Mouse (Mus musculus) neural tube, embryonic 14.5 days (tissue): Measurements from ENCODE around the gene Pard6a. TPM values are rescaled to one million over a fixed set of nuclear protein-coding genes. Genes with fewer than 3 reads are reported as not detected.

Source experiments
- ATAC-seq: fragments of 200-750 bp; cut with Nextera tagmentation; 2 replicates; pipeline ENCODE4 v1.8.0; 2017; ENCODE audit warnings: low read depth, mild to moderate bottlenecking, moderate TSS enrichment, moderate library complexity
- H3K27ac ChIP-seq: fragments of 300-500 bp; sonication (generic); 2 replicates; pipeline ENCODE4 v1.5.1; 2014; ENCODE audit warnings: low read depth, mild to moderate bottlenecking, control low read depth, low read length, moderate library complexity, mixed read lengths
- H3K27me3 ChIP-seq: fragments of 300-500 bp; sonication (generic); 2 replicates; pipeline ENCODE4 v1.6.1; 2014; ENCODE audit warnings: low read length; ENCODE audit not compliant: control insufficient read depth, insufficient read depth
- H3K36me3 ChIP-seq: fragments of 300-500 bp; sonication (generic); 2 replicates; pipeline ENCODE4 v1.6.1; 2014; ENCODE audit warnings: low read length, mixed read lengths; ENCODE audit not compliant: control insufficient read depth, insufficient read depth
- H3K4me1 ChIP-seq: fragments of 300-500 bp; sonication (generic); 2 replicates; pipeline ENCODE4 v1.6.1; 2014; ENCODE audit warnings: low read length; ENCODE audit not compliant: control insufficient read depth, insufficient read depth
- H3K4me2 ChIP-seq: fragments of 300-500 bp; sonication (generic); 2 replicates; pipeline ENCODE4 v1.6.1; 2014; ENCODE audit warnings: mild to moderate bottlenecking, low read depth, low read length, control low read depth
- H3K4me3 ChIP-seq: fragments of 300-500 bp; sonication (generic); 2 replicates; pipeline ENCODE4 v1.5.1; 2014; ENCODE audit warnings: low read depth, low read length, control low read depth, mixed read lengths
- H3K9ac ChIP-seq: fragments of 300-500 bp; sonication (generic); replicated peaks from 2 replicates; pipeline ENCODE4 v1.6.1; 2014; ENCODE audit warnings: low read depth, mild to moderate bottlenecking, control low read depth, low read length, mixed read lengths
- H3K9me3 ChIP-seq: fragments of 300-500 bp; sonication (generic); 2 replicates; pipeline ENCODE4 v1.6.1; 2016; ENCODE audit warnings: low read length; ENCODE audit not compliant: control insufficient read depth
- WGBS: fragments of 180-500 bp; shearing (Covaris S2); extraction: QIAGEN DNeasy Blood & Tissue Kit; methylation state at CpG from one replicate; pipeline ENCODE4 v1.1.7; 2014; 5-methylcytosine and 5-hydroxymethylcytosine counted together
- polyA plus RNA-seq: library from polyadenylated mRNA; unstranded; fragments of >200 nt; fragmentation: Nextera tagmentation; extraction: Ambion mirVana; gene quantifications from 2 replicates; pipeline ENCODE4 v1.2.1, GENCODE M21; 2014

The Pard6a gene
- polyA plus RNA-seq: 48.1 and 60.6 TPM in 2 replicates

- WGBS: under 1% methylated on average over 60 of the region's 60 CpGs
- Histone ChIP-seq H3K9ac (peak within 1 kb of the TSS; percentile 61), H3K9me3 (no peaks in the 10 kb centered on the region), H3K4me1 (peaks cover 17% of the 10 kb centered on the region), H3K27ac (peak within 1 kb of the TSS; percentile 94), H3K27me3 (no peaks in the 10 kb centered on the region), H3K4me3 (peak within 1 kb of the TSS; percentile 51), H3K4me2 (peak within 1 kb of the TSS; percentile 98), H3K36me3 (peaks cover 24% of the 10 kb centered on the region)
- ATAC-seq: peak; percentile 77
Measured at GRCm38 (mm10) chr8:105700966-105701824, at the start of gene Pard6a, which contains the start of gene Acd. TSS of gene Pard6a (plus strand) at chr8:105701148. TSS of gene Acd (minus strand) at chr8:105701102.

DNA sequence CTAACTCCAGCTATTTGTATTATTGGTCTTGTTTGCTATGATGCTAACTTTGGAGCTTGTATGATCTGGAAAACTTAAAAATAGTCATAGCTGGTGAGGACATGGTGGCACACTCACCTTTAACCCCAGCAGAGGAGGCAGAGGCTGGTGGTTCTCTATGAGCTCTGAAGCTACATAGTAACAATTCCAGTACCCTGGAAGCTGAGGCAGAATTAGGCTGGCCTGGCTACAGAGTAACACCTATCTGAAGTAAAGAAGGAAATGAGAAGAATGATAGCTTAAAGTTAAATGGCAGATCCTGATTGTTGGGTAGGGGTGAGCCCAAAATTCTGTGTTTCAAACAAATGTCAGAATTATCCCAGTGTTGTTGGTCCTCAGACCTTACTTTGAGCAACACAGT, 43.3 kb upstream of the Pard6a start:
- no peaks in the 10 kb centered on the region; the same call in 1 of the 2 replicates for H3K36me3 ChIP-seq
- H3K27ac ChIP-seq: no peak overlapping the region
- no peak overlapping the region for H3K4me3 ChIP-seq
- no peak overlapping the region for H3K4me2 ChIP-seq
- H3K4me1 ChIP-seq: no peaks in the 10 kb centered on the region
- no peaks in the 10 kb centered on the region for H3K9me3 ChIP-seq
- H3K9ac ChIP-seq: no peak overlapping the region
- no peaks in the 10 kb centered on the region for H3K27me3 ChIP-seq
- no peak for ATAC-seq

- no peak overlapping the region for H3K27ac ChIP-seq
- no peak overlapping the region for H3K9ac ChIP-seq
- peaks cover 21% of the 10 kb centered on the region for H3K36me3 ChIP-seq
- no peak overlapping the region for H3K4me3 ChIP-seq
- ATAC-seq: no peak
- no peaks in the 10 kb centered on the region for H3K27me3 ChIP-seq
- H3K4me1 ChIP-seq: no peaks in the 10 kb centered on the region
- 85% methylated on average over 3 of the region's 3 CpGs for WGBS
- H3K4me2 ChIP-seq: no peak overlapping the region
- H3K9me3 ChIP-seq: no peaks in the 10 kb centered on the region
Measured at GRCm38 (mm10) chr8:105661167-105661566, 39.8 kb upstream of the Pard6a start.

GRCm38 (mm10) chr8:105677891-105678290, 23.1 kb upstream of the Pard6a start:
- H3K27ac ChIP-seq: no peak overlapping the region
- no peaks in the 10 kb centered on the region for H3K9me3 ChIP-seq
- no peaks in the 10 kb centered on the region for H3K4me1 ChIP-seq
- H3K4me2 ChIP-seq: no peak overlapping the region
- H3K27me3 ChIP-seq: no peaks in the 10 kb centered on the region
- WGBS: 95% methylated on average over 1 of the region's 1 CpGs
- no peak for ATAC-seq
- no peak overlapping the region for H3K9ac ChIP-seq
- H3K4me3 ChIP-seq: no peak overlapping the region
- peaks cover 64% of the 10 kb centered on the region for H3K36me3 ChIP-seq

DNA sequence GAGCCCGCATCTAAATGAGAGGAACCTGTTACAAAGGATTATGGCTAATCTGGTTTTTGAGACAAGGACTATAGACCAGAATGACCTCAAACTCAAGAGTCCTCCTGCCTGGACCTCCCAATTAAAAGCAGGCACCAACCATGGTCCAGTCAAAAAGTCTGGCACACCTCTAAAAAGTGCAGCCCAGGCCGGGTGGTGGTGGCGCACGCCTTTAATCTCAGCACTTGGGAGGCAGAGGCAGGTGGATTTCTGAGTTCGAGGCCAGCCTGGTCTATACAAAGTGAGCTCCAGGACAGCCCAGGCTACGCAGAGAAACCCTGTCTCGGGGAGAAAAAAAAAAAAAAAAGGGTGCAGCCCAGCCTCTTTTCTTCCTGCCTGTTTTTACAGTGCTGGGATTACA, 15.6 kb upstream of the Pard6a start:
- H3K27ac ChIP-seq: no peak overlapping the region
- no peaks in the 10 kb centered on the region for H3K4me1 ChIP-seq
- no peaks in the 10 kb centered on the region for H3K27me3 ChIP-seq
- no peaks in the 10 kb centered on the region for H3K9me3 ChIP-seq
- no peak overlapping the region for H3K4me3 ChIP-seq
- 79% methylated on average over 7 of the region's 7 CpGs for WGBS
- peaks cover 26% of the 10 kb centered on the region for H3K36me3 ChIP-seq
- no peak overlapping the region for H3K9ac ChIP-seq
- ATAC-seq: no peak
- no peak overlapping the region for H3K4me2 ChIP-seq

DNA sequence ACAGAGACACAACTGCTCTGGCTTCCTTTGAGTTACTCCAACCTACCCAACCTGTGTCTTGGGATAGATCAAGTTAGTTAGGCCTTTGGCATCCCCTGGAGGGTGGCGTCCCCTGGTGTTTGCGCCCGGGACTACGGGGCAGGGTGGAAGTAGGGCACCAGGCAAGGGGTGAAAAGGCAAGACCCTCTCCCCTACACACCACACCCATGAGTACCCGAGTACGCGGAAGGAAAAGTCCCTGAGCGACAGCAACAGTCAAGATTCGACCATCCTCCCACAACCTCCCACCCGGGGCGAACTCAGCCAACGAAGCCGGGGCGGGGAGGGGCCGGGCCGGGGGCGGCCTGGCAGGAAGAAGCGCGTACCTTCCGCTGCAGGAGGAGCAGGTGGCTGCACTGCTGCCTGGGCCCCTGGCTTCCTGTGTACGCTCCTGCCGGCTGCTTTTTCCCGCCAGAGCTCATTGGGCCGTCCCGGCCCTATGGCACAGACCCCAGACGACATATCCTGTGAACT, 15.1 kb upstream of the Pard6a start, which contains the start of gene Carmil2:
Gene Carmil2 (plus strand): TSS at position 479 of the 513 bp plus-strand sequence.
- ATAC-seq: peak; percentile 45; the same call in 1 of the 2 replicates
- H3K9ac ChIP-seq: no peak within 1 kb of the TSS

DNA sequence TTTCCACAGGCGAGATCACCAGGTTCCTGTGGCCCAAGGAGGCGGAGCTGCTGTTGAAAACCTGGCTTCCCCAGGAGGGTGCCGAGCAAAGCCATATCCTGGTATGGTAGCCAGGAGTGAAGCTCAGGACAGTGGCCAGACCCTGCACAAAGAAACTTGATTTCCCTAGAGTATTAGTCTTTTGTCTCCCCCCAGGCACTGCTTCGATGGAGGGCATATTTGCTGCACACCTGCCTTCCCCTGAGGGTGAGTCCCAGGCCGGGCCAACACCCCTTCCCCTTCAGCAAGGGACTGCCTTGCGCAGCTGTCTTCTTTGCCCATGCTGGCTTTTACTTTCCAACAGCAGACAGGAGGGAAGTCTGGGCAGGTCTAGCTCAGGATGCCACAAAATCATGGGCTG, 14.4 kb upstream of the Pard6a start:
- Histone ChIP-seq H3K36me3 (peaks cover 13% of the 10 kb centered on the region), H3K4me3 (no peak overlapping the region), H3K9ac (no peak overlapping the region), H3K27ac (no peak overlapping the region), H3K9me3 (no peaks in the 10 kb centered on the region), H3K27me3 (no peaks in the 10 kb centered on the region), H3K4me1 (no peaks in the 10 kb centered on the region), H3K4me2 (no peak overlapping the region)
- 64% methylated on average over 6 of the region's 6 CpGs for WGBS
- ATAC-seq: no peak

More for the DNA sequence above, 15.1 kb upstream of the Pard6a start, which contains the start of gene Carmil2:
- no peaks in the 10 kb centered on the region for H3K9me3 ChIP-seq
- 11% methylated on average over 26 of the region's 26 CpGs for WGBS
- peaks cover 20% of the 10 kb centered on the region for H3K36me3 ChIP-seq
- no peak within 1 kb of the TSS for H3K4me2 ChIP-seq
- no peaks in the 10 kb centered on the region for H3K4me1 ChIP-seq
- H3K4me3 ChIP-seq: no peak within 1 kb of the TSS
- H3K27ac ChIP-seq: no peak within 1 kb of the TSS
- H3K27me3 ChIP-seq: no peaks in the 10 kb centered on the region

DNA sequence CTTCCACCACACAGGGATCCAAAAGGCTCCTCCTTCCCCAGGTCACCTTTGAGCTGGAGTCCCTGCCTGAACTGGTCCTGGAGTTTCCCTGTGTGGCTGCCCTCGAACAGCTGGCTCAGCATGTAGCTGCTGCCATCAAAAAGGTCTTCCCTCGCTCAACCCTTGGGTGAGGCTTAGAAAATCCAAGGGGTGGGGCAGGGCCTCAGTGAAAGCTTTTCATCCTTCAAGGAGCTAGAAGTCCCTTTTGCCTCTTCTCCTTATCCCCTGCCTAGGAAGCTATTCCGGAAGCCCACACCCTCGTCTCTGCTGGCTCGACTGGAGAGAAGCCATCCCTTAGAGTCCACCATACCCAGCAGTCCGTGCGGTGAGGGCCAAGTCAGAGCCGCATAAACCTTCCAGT, 13.4 kb upstream of the Pard6a start:
- H3K36me3 ChIP-seq: peaks cover 7% of the 10 kb centered on the region; the same call in 1 of the 2 replicates
- H3K4me3 ChIP-seq: no peak overlapping the region
- H3K27ac ChIP-seq: no peak overlapping the region
- ATAC-seq: no peak
- no peaks in the 10 kb centered on the region for H3K4me1 ChIP-seq
- 73% methylated on average over 8 of the region's 8 CpGs for WGBS
- H3K27me3 ChIP-seq: no peaks in the 10 kb centered on the region
- no peak overlapping the region for H3K4me2 ChIP-seq
- no peak overlapping the region for H3K9ac ChIP-seq
- H3K9me3 ChIP-seq: no peaks in the 10 kb centered on the region

- H3K36me3 ChIP-seq: no peaks in the 10 kb centered on the region
- H3K9me3 ChIP-seq: no peaks in the 10 kb centered on the region
- H3K4me1 ChIP-seq: no peaks in the 10 kb centered on the region
- no peaks in the 10 kb centered on the region for H3K27me3 ChIP-seq
- WGBS: 80% methylated on average over 14 of the region's 14 CpGs
- ATAC-seq: no peak
- no peak overlapping the region for H3K9ac ChIP-seq
- no peak overlapping the region for H3K4me3 ChIP-seq
- no peak overlapping the region for H3K27ac ChIP-seq
- no peak overlapping the region for H3K4me2 ChIP-seq
Measured at GRCm38 (mm10) chr8:105688242-105688752, 12.7 kb upstream of the Pard6a start.
